Mouse (Mus musculus): Measurements from ENCODE around the gene Podnl1. TPM values are rescaled to one million over a fixed set of nuclear protein-coding genes. Genes with fewer than 3 reads are reported as not detected.
A peak's percentile ranks its signal among the peaks of the same experiment; 100 is the strongest.

Podnl1 gene
- not detected for total RNA-seq (2021)

- DNase-seq (ENCODE audit: extremely low spot score in 1 of 2, low spot score in 1 of 2), result no peak
Measured at GRCm38 (mm10) chr8:84125656-84126055, at the start of gene Podnl1. Podnl1 (plus strand) TSS chr8:84125989.

GRCm38 (mm10) chr8:84076412-84076811 lies 49.4 kb upstream of the Podnl1 start:
- no peak for DNase-seq (ENCODE audit: extremely low spot score in 1 of 2, low spot score in 1 of 2)

DNA sequence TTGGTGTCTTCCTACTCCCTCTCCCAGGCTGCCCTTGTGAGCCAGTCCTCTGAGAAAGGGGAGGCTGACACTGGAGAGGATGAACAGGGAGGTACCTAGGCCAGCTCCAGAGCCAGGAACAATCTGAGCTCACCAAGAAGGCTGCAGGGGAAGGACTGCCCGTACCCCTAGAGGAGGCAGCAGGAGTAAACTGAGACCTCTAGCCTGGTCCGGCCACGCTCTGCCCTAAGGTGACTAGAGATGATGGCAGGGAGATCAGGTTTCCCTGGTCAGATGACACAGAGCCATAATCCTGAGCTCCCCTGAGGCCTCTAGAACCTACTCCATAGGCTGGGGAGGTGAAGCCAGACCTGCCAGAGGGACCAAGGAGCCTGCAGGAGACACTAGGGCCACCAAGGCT lies 48.9 kb upstream of the Podnl1 start:
- DNase-seq (ENCODE audit: extremely low spot score in 1 of 2, low spot score in 1 of 2), result no peak

GRCm38 (mm10) chr8:84079206-84079605 lies 46.6 kb upstream of the Podnl1 start:
- no peak for DNase-seq (ENCODE audit: extremely low spot score in 1 of 2, low spot score in 1 of 2)

GRCm38 (mm10) chr8:84083829-84084241 lies 42.0 kb upstream of the Podnl1 start:
- peak in 1 of 2 experiments; percentile 6 for DNase-seq (ENCODE audit: extremely low spot score in 1 of 2, low spot score in 1 of 2)

GRCm38 (mm10) chr8:84084341-84085115 lies 41.3 kb upstream of the Podnl1 start:
- DNase-seq (ENCODE audit: extremely low spot score in 1 of 2, low spot score in 1 of 2), result no peak

DNA sequence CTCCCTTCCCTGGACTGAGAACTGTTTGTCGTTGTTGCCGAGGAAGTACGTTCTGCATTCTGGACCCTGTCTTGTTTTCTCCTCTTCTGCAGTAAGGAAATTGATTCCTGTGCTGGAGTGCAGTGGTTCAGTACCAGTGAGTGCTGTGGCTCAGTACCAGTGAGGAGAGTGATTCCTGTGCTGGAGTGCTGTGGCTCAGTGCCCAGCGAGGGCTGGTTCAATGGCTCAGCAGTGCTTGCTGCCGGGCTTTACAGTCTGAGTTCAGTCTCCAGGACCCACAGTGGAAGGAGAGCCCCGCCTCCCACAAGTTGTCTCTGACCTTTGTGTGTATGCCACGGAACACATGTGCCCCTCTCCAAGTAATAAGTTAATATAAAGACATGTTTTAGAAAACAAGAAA lies 38.6 kb upstream of the Podnl1 start:
- no peak for DNase-seq (ENCODE audit: extremely low spot score in 1 of 2, low spot score in 1 of 2)

- DNase-seq (ENCODE audit: extremely low spot score in 1 of 2, low spot score in 1 of 2), result no peak
Measured at GRCm38 (mm10) chr8:84087821-84088220, 38.0 kb upstream of the Podnl1 start.

- DNase-seq (ENCODE audit: extremely low spot score in 1 of 2, low spot score in 1 of 2), result no peak
Measured at GRCm38 (mm10) chr8:84089277-84089676, 36.5 kb upstream of the Podnl1 start.

GRCm38 (mm10) chr8:84090585-84090984 lies 35.2 kb upstream of the Podnl1 start:
- no peak for DNase-seq (ENCODE audit: extremely low spot score in 1 of 2, low spot score in 1 of 2)

- DNase-seq (ENCODE audit: extremely low spot score in 1 of 2, low spot score in 1 of 2), result no peak
Measured at GRCm38 (mm10) chr8:84096061-84096460, 29.7 kb upstream of the Podnl1 start.

GRCm38 (mm10) chr8:84098376-84098775 lies 27.4 kb upstream of the Podnl1 start:
- DNase-seq (ENCODE audit: extremely low spot score in 1 of 2, low spot score in 1 of 2), result no peak

DNA sequence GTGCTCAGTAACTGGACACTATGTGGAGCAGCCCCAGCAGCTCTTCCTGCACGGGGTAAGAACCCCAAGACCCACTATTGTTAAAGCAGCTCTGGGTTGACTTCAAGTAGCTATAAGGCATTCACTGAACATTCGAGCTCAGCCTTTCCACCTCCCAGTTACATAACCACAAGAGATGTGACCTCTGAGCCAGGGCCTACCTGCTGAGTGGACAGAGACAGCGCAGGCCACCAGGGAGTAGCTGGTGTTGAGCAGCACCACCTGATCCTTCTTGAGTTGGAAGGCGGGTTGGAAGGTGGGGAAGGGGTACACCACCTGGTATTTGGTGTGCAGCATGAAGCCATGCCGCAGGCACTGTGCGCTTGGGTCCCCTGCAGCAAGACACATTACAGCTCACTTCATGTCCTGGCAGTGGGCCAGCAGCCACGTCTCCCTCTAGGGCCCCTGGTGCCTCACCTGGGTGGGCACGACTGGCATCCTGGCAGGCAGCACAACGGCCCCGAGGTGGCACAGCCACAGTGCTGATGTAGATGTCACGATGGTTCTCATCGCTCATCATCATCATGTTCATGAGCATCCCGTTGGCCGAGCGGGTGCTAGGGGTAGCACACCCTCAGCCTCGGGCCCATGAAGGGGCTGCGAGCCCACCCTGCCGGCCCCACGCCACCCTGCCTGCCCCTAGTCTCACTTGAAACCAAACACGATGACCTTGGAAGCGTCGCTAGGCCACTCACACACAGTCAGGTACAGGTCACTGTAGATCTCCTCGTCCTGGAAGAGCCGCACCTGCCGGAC lies 24.1 kb upstream of the Podnl1 start:
- DNase-seq (ENCODE audit: extremely low spot score in 1 of 2, low spot score in 1 of 2), result no peak

DNA sequence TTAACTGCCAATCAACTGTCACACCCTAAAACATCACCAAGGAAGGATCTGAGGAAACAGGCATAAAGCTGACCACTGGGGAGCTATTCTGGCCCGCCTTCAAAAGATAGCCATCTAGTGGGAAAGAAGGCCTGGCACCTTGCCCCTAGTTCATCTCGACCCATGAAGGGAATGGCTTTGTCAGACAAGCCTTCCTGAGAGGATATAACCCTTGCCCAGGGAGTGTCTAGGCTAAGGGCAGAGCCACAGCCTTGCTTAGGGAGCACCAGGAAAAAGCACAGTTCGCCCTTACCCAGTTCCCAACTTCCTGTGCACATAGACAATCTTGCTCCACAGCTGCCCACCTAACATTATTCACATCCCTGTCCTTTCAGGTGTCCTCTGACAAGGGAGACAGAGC lies 22.2 kb upstream of the Podnl1 start:
- DNase-seq (ENCODE audit: extremely low spot score in 1 of 2, low spot score in 1 of 2), result no peak

- DNase-seq (ENCODE audit: extremely low spot score in 1 of 2, low spot score in 1 of 2), result peak in 1 of 2 experiments; percentile 42
Measured at GRCm38 (mm10) chr8:84104221-84104620, 21.6 kb upstream of the Podnl1 start.

GRCm38 (mm10) chr8:84104697-84105609 lies 20.8 kb upstream of the Podnl1 start, which contains the start of gene Dcaf15:
Dcaf15 (minus strand) TSS chr8:84104768.
- peak; percentile 87 to 94 for DNase-seq (ENCODE audit: extremely low spot score in 1 of 2, low spot score in 1 of 2)

GRCm38 (mm10) chr8:84105676-84106075 lies 20.1 kb upstream of the Podnl1 start:
- no peak for DNase-seq (ENCODE audit: extremely low spot score in 1 of 2, low spot score in 1 of 2)

DNA sequence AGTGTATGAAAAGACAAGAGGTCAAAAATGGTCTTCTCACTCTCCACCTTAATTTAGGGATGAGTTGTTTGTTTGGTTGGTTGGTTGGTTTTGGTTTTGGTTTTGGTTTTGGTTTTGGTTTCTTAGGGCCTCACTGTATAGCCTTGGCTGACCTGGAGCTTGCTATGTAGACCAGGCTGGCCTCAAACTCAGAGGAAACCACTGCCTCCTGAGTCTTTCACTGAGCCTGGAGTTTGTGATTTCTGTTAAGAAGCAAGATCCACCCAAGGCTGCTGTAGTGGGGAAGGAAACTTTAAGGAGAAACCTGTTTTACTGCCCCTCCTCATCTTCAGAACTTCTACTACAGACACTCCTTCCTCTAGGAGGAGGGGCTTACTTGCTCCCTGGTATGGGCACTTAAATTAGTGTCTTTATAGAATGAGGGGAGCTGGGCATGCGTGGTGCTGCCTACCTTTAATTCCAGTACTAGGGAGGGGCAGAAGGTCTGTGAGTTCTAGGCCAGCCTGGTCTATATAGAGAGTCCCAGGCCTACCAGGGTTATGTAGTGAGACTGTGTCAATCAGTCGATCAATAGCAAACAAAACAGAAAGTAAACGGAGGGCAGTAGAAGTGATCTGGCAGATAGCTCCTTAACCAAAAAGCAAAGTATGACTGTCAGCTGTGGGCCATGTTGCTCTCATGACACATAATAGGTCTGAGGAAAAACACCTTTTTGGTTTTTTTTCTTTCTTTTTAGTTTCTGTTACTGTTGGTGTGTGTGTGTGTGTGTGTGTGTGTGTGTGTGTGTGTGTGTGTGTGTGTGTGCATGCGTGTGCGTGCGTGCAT lies 19.4 kb upstream of the Podnl1 start:
- DNase-seq (ENCODE audit: extremely low spot score in 1 of 2, low spot score in 1 of 2), result no peak

- no peak for DNase-seq (ENCODE audit: extremely low spot score in 1 of 2, low spot score in 1 of 2)
Measured at GRCm38 (mm10) chr8:84115646-84116045, 10.1 kb upstream of the Podnl1 start.

DNA sequence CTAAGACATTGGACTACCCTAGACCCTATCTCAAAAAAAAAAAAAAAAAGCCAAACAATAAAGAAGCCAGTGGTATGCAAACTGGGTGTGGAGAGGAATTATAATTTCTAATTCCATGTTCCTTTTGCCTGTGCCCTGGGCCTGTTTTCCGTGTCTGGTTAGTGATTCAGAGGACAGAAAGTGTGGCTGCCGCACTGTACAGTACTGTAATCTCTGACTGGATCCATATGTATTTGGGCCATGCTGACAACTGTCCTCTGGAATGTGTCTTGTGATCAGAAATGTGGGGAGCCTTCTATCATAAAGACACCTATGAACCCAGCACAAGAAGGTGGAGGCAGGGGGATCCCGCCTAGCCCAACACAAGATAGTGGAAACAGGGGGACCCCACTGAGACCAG lies 3.6 kb upstream of the Podnl1 start:
- DNase-seq (ENCODE audit: extremely low spot score in 1 of 2, low spot score in 1 of 2), result no peak
